ENCODE assay signal across 11 mouse cellular contexts in the genomic region with DNA sequence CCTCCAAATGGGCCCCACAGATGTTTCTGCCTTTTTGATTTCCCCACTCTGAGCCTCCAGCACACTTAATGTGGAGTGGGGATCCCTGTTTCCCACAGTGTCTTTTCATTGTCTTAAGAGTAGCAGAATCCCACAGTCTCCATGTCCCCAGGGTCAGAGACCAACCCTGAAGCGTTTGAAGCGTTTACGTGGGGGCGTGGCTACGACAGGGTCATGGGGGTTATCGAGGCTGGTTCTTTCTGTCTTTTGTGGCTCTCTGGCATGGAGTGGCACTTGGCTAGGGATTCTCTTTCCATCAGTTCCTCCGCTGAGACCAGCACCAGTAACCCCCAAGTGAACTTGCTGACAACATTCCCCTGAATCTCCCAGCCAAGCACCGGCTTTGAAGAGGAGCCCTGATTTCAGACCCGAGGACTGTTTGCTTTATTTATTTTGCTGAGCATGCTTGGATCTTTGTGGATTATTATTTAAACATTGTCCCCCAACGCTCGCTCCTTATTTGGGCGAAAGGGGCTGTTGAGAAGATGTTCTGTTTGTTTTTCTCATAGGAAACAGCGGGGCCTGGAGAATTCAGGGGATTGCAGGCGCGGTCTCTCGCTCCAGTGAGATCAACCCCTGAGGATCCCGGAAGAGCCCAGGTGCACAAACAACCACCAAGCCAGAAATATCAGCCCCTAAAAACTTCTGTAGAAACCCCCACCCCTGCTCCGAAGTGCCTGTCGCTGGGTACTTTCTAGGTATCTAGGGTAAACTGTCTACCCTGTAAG. TPM values are rescaled to one million over a fixed set of nuclear protein-coding genes. Genes with fewer than 3 reads are reported as not detected.
A peak's percentile ranks its signal among the peaks of the same experiment; 100 is the strongest.
DNase-seq lines count a peak whose midpoint lies in the region; ATAC-seq lines count a peak whose summit lies in the region.
"Had no signal": no experiment of that assay in that cellular context is flagged by ENCODE, and none has a peak within 500 bp of the region (broad histone marks: within the 10 kb centered on the region; RNA-seq: fewer than 3 reads in every experiment).

No protein-coding gene starts in this region.

- H3K4me3 ChIP-seq in hindbrain, embryonic 10.5 days: no peak overlapping the region
- H3K4me3 ChIP-seq in hindbrain, embryonic 11.5 days (ENCODE audit: low read depth, low read length): no peak overlapping the region
- no peak overlapping the region for H3K4me3 ChIP-seq in liver, embryonic 13.5 days (replicated peaks)
- H3K4me3 ChIP-seq: midbrain, embryonic 13.5 days had no signal

- no peak overlapping the region for H3K4me2 ChIP-seq in hindbrain, embryonic 11.5 days (replicated peaks; ENCODE audit: low read depth, low read length)
- peak overlapping the region; percentile 10 for H3K4me2 ChIP-seq in liver, embryonic 13.5 days
- H3K4me2 ChIP-seq: midbrain, embryonic 13.5 days had no signal

- intact Hi-C loops in left cerebral cortex, postnatal 4 days (cut with DNase I): no loop called here

- H3K4me1 ChIP-seq in hindbrain, embryonic 10.5 days (replicated peaks): peaks cover 21% of the 10 kb centered on the region
- no peaks in the 10 kb centered on the region for H3K4me1 ChIP-seq in hindbrain, embryonic 11.5 days (replicated peaks; ENCODE audit: control insufficient read depth, insufficient read depth, low read length)
- 0 out of 2 replicates have a peak, but pooled peaks cover 3% of the 10 kb centered on the region for H3K4me1 ChIP-seq in liver, embryonic 13.5 days (replicated peaks)

- H3K27me3 ChIP-seq in hindbrain, embryonic 10.5 days (ENCODE audit: insufficient read depth, poor library complexity, severe bottlenecking): peaks cover 18% of the 10 kb centered on the region
- H3K27me3 ChIP-seq in hindbrain, embryonic 11.5 days (ENCODE audit: control insufficient read depth, insufficient read depth, low read length): no peaks in the 10 kb centered on the region; the same call in 1 of the 2 replicates
- H3K27me3 ChIP-seq in liver, embryonic 13.5 days: peaks cover 12% of the 10 kb centered on the region

- no peaks in the 10 kb centered on the region for H3K9me3 ChIP-seq in hindbrain, embryonic 10.5 days
- no peaks in the 10 kb centered on the region for H3K9me3 ChIP-seq in hindbrain, embryonic 11.5 days (ENCODE audit: control insufficient read depth, low read length)
- H3K9me3 ChIP-seq in liver, embryonic 13.5 days (replicated peaks): no peaks in the 10 kb centered on the region
- H3K9me3 ChIP-seq: midbrain, embryonic 13.5 days had no signal

- no peak overlapping the region for H3K9ac ChIP-seq in hindbrain, embryonic 11.5 days (ENCODE audit: low read depth, low read length)
- no peak overlapping the region for H3K9ac ChIP-seq in liver, embryonic 13.5 days
- H3K9ac ChIP-seq: midbrain, embryonic 13.5 days had no signal

- ATAC-seq in hindbrain, embryonic 11.5 days (ENCODE audit: low FRiP score): no peak
- ATAC-seq in liver, embryonic 13.5 days (ENCODE audit: low read depth): no peak
- ATAC-seq: midbrain, embryonic 13.5 days had no signal

- no peaks in the 10 kb centered on the region for H3K36me3 ChIP-seq in hindbrain, embryonic 10.5 days
- H3K36me3 ChIP-seq in hindbrain, embryonic 11.5 days (ENCODE audit: control insufficient read depth, insufficient read depth, low read length): no peaks in the 10 kb centered on the region
- H3K36me3 ChIP-seq in liver, embryonic 13.5 days: no peaks in the 10 kb centered on the region
- H3K36me3 ChIP-seq: midbrain, embryonic 13.5 days had no signal

- DNase-seq in hindbrain, embryonic 10.5 days (ENCODE audit: low spot score): no peak
- DNase-seq in hindbrain, embryonic 11.5 days (ENCODE audit: low spot score): no peak
- peak; percentile 25 for DNase-seq in urinary bladder, postnatal 14 days (ENCODE audit: low spot score)
- no peak for DNase-seq in urinary bladder, postnatal 36 days (ENCODE audit: low spot score in 2 of 2)
- DNase-seq in liver, embryonic 13.5 days: no peak
- peak; percentile 67 for DNase-seq in yolk sac, embryonic 10.5 days (ENCODE audit: low spot score)
- DNase-seq in left cerebral cortex, postnatal 4 days: no peak
- DNase-seq in right cerebral cortex, postnatal 25 days: no peak
- DNase-seq: thymus, postnatal 25 days had no signal

- peak overlapping the region; percentile 5; the same call in 1 of the 2 replicates for H3K27ac ChIP-seq in hindbrain, embryonic 10.5 days
- H3K27ac ChIP-seq in hindbrain, embryonic 11.5 days (ENCODE audit: low read depth, low read length): no peak overlapping the region
- H3K27ac ChIP-seq in liver, embryonic 13.5 days: no peak overlapping the region
- H3K27ac ChIP-seq: midbrain, embryonic 13.5 days had no signal

- 32% methylated on average over 19 of the region's 19 CpGs for WGBS in hindbrain, embryonic 10.5 days
- 41% methylated on average over 19 of the region's 19 CpGs for WGBS in hindbrain, embryonic 11.5 days
- WGBS in liver, embryonic 13.5 days (ENCODE audit: insufficient replicate concordance): 44% methylated on average over 19 of the region's 19 CpGs

RNA-seq across cellular contexts. Expression of gene Upk3a, which starts 4.9 kb away (rescaled TPM):
- polyA plus RNA-seq in hindbrain, embryonic 10.5 days (2016; fragmentation: Nextera tagmentation; extraction: Ambion mirVana): 0.15 and 0.47 TPM in 2 replicates
- polyA plus RNA-seq in hindbrain, embryonic 11.5 days (2014; fragmentation: Nextera tagmentation; extraction: Ambion mirVana): not detected in 2 replicates
- polyA plus RNA-seq in liver, embryonic 13.5 days (2015; fragmentation: Nextera tagmentation; extraction: Ambion mirVana): not detected in 2 replicates
- total RNA-seq in left cerebral cortex, postnatal 4 days (2021): under 1 TPM in 1 of 2 experiments, not detected in 1; 0.48 TPM
- total RNA-seq: MEL had no signal

RNA-seq across cellular contexts. Expression of gene Fam118a, which starts 16.7 kb away (rescaled TPM):
- polyA plus RNA-seq in hindbrain, embryonic 10.5 days (2016; fragmentation: Nextera tagmentation; extraction: Ambion mirVana): 29.6 and 37.2 TPM in 2 replicates
- 27.8 and 29.5 TPM in 2 replicates for polyA plus RNA-seq in hindbrain, embryonic 11.5 days (2014; fragmentation: Nextera tagmentation; extraction: Ambion mirVana)
- polyA plus RNA-seq in liver, embryonic 13.5 days (2015; fragmentation: Nextera tagmentation; extraction: Ambion mirVana): 8.6 and 8.7 TPM in 2 replicates
- 10 to 100 TPM; 28.3 to 31.7 TPM for total RNA-seq in left cerebral cortex, postnatal 4 days (2021)

RNA-seq across cellular contexts. Expression of gene 5031439G07Rik, which starts 23.7 kb away (rescaled TPM):
- polyA plus RNA-seq in hindbrain, embryonic 10.5 days (2016; fragmentation: Nextera tagmentation; extraction: Ambion mirVana): 11.2 and 12.1 TPM in 2 replicates
- 11.8 and 12.9 TPM in 2 replicates for polyA plus RNA-seq in hindbrain, embryonic 11.5 days (2014; fragmentation: Nextera tagmentation; extraction: Ambion mirVana)
- 1.2 TPM in 2 replicates for polyA plus RNA-seq in liver, embryonic 13.5 days (2015; fragmentation: Nextera tagmentation; extraction: Ambion mirVana)
- 100 to 1,000 TPM; 134 to 161 TPM for total RNA-seq in left cerebral cortex, postnatal 4 days (2021)

Comparison
In these comparisons a context has a peak if more than half of its experiments do, and no peak if none do; other contexts are left out.
1. DNase-seq: peak in urinary bladder, postnatal 14 days (single experiment) and yolk sac, embryonic 10.5 days (single experiment); none in hindbrain, embryonic 10.5 days (single experiment), hindbrain, embryonic 11.5 days (single experiment), urinary bladder, postnatal 36 days (0 of 2), liver, embryonic 13.5 days (single experiment), left cerebral cortex, postnatal 4 days (single experiment) and right cerebral cortex, postnatal 25 days (single experiment).